Mouse (Mus musculus): ENCODE measurements around the gene Aes.

DNA sequence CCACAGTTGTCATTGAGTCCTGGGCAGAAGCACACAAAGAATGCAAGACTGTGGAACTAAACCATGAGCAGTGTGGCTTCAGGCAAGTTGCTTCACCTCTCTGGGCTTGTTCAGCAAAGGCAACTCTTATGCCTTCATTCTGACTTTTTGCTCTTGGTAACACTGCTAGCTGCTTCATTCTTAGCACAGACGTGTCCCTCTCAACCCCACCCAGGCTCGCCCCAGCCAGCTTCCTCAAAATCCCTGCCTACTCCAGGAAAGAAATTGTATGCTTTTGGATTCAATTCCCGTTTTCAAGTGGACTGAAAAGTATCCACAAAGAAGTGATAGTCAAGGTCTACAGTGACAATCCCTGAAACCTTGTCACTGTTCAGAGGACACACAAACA is 39.3 kb upstream of the Aes start:
- TF ChIP-seq POLR2A (IDR thresholded peaks at IDR 0.05; ENCODE audit: insufficient read depth, low read length): no peak
- TF ChIP-seq CTCF (IDR thresholded peaks at IDR 0.05; ENCODE audit: low read depth, low read length): no peak

Data from ES-Bruce4 (cell line).